Mouse (Mus musculus): ENCODE data around the gene Dnajc21. TPM values are rescaled to one million over a fixed set of nuclear protein-coding genes. Genes with fewer than 3 reads are reported as not detected.

Dnajc21 gene
- 11.1 TPM for polyA plus RNA-seq (2012; fragmentation: generic; extraction: Trizol)
- long read RNA-seq, experiment 1, partial matches to known transcripts: 5 of 7 reads
- long read RNA-seq, experiment 1, other reads (novel, unspliced or antisense): 1 of 7 reads
- long read RNA-seq, experiment 2, partial matches to known transcripts: 0 of 3 reads
- long read RNA-seq, experiment 2, other reads (novel, unspliced or antisense): 0 of 3 reads

GRCm38 (mm10) chr15:10470151-10470831 lies at the start of gene Dnajc21:
TSS of gene Dnajc21 (minus strand) at chr15:10470516.
- Histone ChIP-seq H3K4me3 (ENCODE audit: insufficient read depth, poor library complexity, severe bottlenecking) (peak within 1 kb of the TSS; percentile 84), H3K27me3 (ENCODE audit: control insufficient read depth, insufficient read depth, insufficient read length) (no peaks in the 10 kb centered on the region), H3K79me3 (ENCODE audit: low read depth) (peaks cover 36% of the 10 kb centered on the region), H3K36me3 (ENCODE audit: control insufficient read depth, insufficient read depth) (peaks cover 14% of the 10 kb centered on the region), H3K79me2 (ENCODE audit: control insufficient read depth, insufficient read depth) (peaks cover 47% of the 10 kb centered on the region), H3ac (ENCODE audit: control insufficient read depth, insufficient read length, low read depth) (peak within 1 kb of the TSS; percentile 83)
- TF ChIP-seq MYOD1 (IDR thresholded peaks at IDR 0.05; ENCODE audit: control insufficient read depth, insufficient read length, low read depth) (no peak), CEBPB (IDR thresholded peaks at IDR 0.05; ENCODE audit: low read depth) (no peak), FOSL1 (IDR thresholded peaks at IDR 0.05; ENCODE audit: insufficient read depth, low read length, poor library complexity, severe bottlenecking) (no peak)

- H3K4me3 ChIP-seq (ENCODE audit: insufficient read depth, poor library complexity, severe bottlenecking): no peak overlapping the region
- H3K36me3 ChIP-seq (ENCODE audit: control insufficient read depth, insufficient read depth): no peaks in the 10 kb centered on the region
- H3K79me2 ChIP-seq (ENCODE audit: control insufficient read depth, insufficient read depth): no peaks in the 10 kb centered on the region
- no peak overlapping the region for H3ac ChIP-seq (ENCODE audit: control insufficient read depth, insufficient read length, low read depth)
- H3K27me3 ChIP-seq (ENCODE audit: control insufficient read depth, insufficient read depth, insufficient read length): no peaks in the 10 kb centered on the region
- TF ChIP-seq USF1 (IDR thresholded peaks at IDR 0.05; ENCODE audit: low read depth) (no peak), CEBPB (IDR thresholded peaks at IDR 0.05; ENCODE audit: low read depth) (no peak), CTCF (IDR thresholded peaks at IDR 0.05; ENCODE audit: control insufficient read depth, insufficient read depth, insufficient read length) (no peak), MAX (IDR thresholded peaks at IDR 0.05) (no peak), FOSL1 (IDR thresholded peaks at IDR 0.05; ENCODE audit: insufficient read depth, low read length, poor library complexity, severe bottlenecking) (no peak)
- H3K79me3 ChIP-seq (ENCODE audit: low read depth): no peaks in the 10 kb centered on the region
Observed at GRCm38 (mm10) chr15:10515166-10515565, 44.9 kb upstream of the Dnajc21 start.

- no peak overlapping the region for H3ac ChIP-seq (ENCODE audit: control insufficient read depth, insufficient read length, low read depth)
- H3K36me3 ChIP-seq (ENCODE audit: control insufficient read depth, insufficient read depth): no peaks in the 10 kb centered on the region
- TF ChIP-seq CEBPB (IDR thresholded peaks at IDR 0.05; ENCODE audit: low read depth) (no peak), MYOG (IDR thresholded peaks at IDR 0.05; ENCODE audit: control insufficient read depth, extremely low read depth, insufficient read length) (no peak), USF1 (IDR thresholded peaks at IDR 0.05; ENCODE audit: low read depth) (no peak), MAX (IDR thresholded peaks at IDR 0.05) (no peak), MYOD1 (IDR thresholded peaks at IDR 0.05; ENCODE audit: control insufficient read depth, insufficient read length, low read depth) (no peak), CTCF (IDR thresholded peaks at IDR 0.05; ENCODE audit: control insufficient read depth, insufficient read depth, insufficient read length) (no peak), FOSL1 (IDR thresholded peaks at IDR 0.05; ENCODE audit: insufficient read depth, low read length, poor library complexity, severe bottlenecking) (no peak)
- no peak overlapping the region for H3K4me3 ChIP-seq (ENCODE audit: insufficient read depth, poor library complexity, severe bottlenecking)
- no peaks in the 10 kb centered on the region for H3K27me3 ChIP-seq (ENCODE audit: control insufficient read depth, insufficient read depth, insufficient read length)
- no peaks in the 10 kb centered on the region for H3K79me2 ChIP-seq (ENCODE audit: control insufficient read depth, insufficient read depth)
- no peaks in the 10 kb centered on the region for H3K79me3 ChIP-seq (ENCODE audit: low read depth)
Observed at GRCm38 (mm10) chr15:10506099-10506498, 35.8 kb upstream of the Dnajc21 start.

GRCm38 (mm10) chr15:10500838-10501719 lies 30.8 kb upstream of the Dnajc21 start:
- no peak for TF ChIP-seq USF1 (IDR thresholded peaks at IDR 0.05; ENCODE audit: low read depth)
- TF ChIP-seq CTCF (IDR thresholded peaks at IDR 0.05; ENCODE audit: control insufficient read depth, insufficient read depth, insufficient read length): peak; percentile 77
- TF ChIP-seq MYOD1 (IDR thresholded peaks at IDR 0.05; ENCODE audit: control insufficient read depth, insufficient read length, low read depth): no peak
- Histone ChIP-seq H3K36me3 (ENCODE audit: control insufficient read depth, insufficient read depth) (peaks cover 4% of the 10 kb centered on the region), H3K79me2 (ENCODE audit: control insufficient read depth, insufficient read depth) (no peaks in the 10 kb centered on the region), H3K4me3 (ENCODE audit: insufficient read depth, poor library complexity, severe bottlenecking) (no peak overlapping the region), H3K79me3 (ENCODE audit: low read depth) (no peaks in the 10 kb centered on the region), H3ac (ENCODE audit: control insufficient read depth, insufficient read length, low read depth) (no peak overlapping the region), H3K27me3 (ENCODE audit: control insufficient read depth, insufficient read depth, insufficient read length) (no peaks in the 10 kb centered on the region)

GRCm38 (mm10) chr15:10500035-10500434 lies 29.7 kb upstream of the Dnajc21 start:
- Histone ChIP-seq H3K27me3 (ENCODE audit: control insufficient read depth, insufficient read depth, insufficient read length) (no peaks in the 10 kb centered on the region), H3K4me3 (ENCODE audit: insufficient read depth, poor library complexity, severe bottlenecking) (no peak overlapping the region), H3K79me3 (ENCODE audit: low read depth) (no peaks in the 10 kb centered on the region), H3K36me3 (ENCODE audit: control insufficient read depth, insufficient read depth) (peaks cover 13% of the 10 kb centered on the region), H3K79me2 (ENCODE audit: control insufficient read depth, insufficient read depth) (no peaks in the 10 kb centered on the region), H3ac (ENCODE audit: control insufficient read depth, insufficient read length, low read depth) (no peak overlapping the region)
- TF ChIP-seq FOSL1 (IDR thresholded peaks at IDR 0.05; ENCODE audit: insufficient read depth, low read length, poor library complexity, severe bottlenecking) (no peak), MYOG (IDR thresholded peaks at IDR 0.05; ENCODE audit: control insufficient read depth, extremely low read depth, insufficient read length) (no peak), USF1 (IDR thresholded peaks at IDR 0.05; ENCODE audit: low read depth) (no peak), MAX (IDR thresholded peaks at IDR 0.05) (no peak), CEBPB (IDR thresholded peaks at IDR 0.05; ENCODE audit: low read depth) (no peak), MYOD1 (IDR thresholded peaks at IDR 0.05; ENCODE audit: control insufficient read depth, insufficient read length, low read depth) (no peak), CTCF (IDR thresholded peaks at IDR 0.05; ENCODE audit: control insufficient read depth, insufficient read depth, insufficient read length) (no peak)
